Mouse (Mus musculus) CD4-positive, CD25-positive, alpha-beta regulatory T cell, adult 2 months (primary cell): ENCODE results near the gene Lrrc63.
"Not testable (repeated sequence)": the region's sequence is repeated elsewhere in the genome, so short reads cannot be mapped to it uniquely, and the experiment has no call there.

ENCODE experiments used
- DNase-seq: peaks from one replicate; pipeline ENCODE4 v3.0.0-alpha.2; 2012; ENCODE audit warnings: low read depth, low spot score

Lrrc63 gene

GRCm38 (mm10) chr14:75130501-75131318 is at the start of gene Lrrc63, which contains the start of gene Lcp1:
Lrrc63 (minus strand) TSS chr14:75130881.
Lcp1 (plus strand) TSS chr14:75131101.
- peak; percentile 74 for DNase-seq

GRCm38 (mm10) chr14:75179255-75179963 is 48.7 kb upstream of the Lrrc63 start:
- DNase-seq, result peak; percentile 95

- peak; percentile 68 for DNase-seq
Observed at GRCm38 (mm10) chr14:75178801-75179211, 48.1 kb upstream of the Lrrc63 start.

- peak; percentile 86 for DNase-seq
Observed at GRCm38 (mm10) chr14:75178384-75178793, 47.7 kb upstream of the Lrrc63 start.

GRCm38 (mm10) chr14:75177400-75177799 is 46.7 kb upstream of the Lrrc63 start:
- no peak for DNase-seq

- DNase-seq, result peak; percentile 81
Observed at GRCm38 (mm10) chr14:75176425-75177045, 45.9 kb upstream of the Lrrc63 start.

GRCm38 (mm10) chr14:75175781-75176180 is 45.1 kb upstream of the Lrrc63 start:
- DNase-seq, result no peak

- peak; percentile 57 for DNase-seq
Observed at GRCm38 (mm10) chr14:75174731-75175555, 44.3 kb upstream of the Lrrc63 start.

- no peak for DNase-seq
Observed at GRCm38 (mm10) chr14:75174296-75174695, 43.6 kb upstream of the Lrrc63 start.

GRCm38 (mm10) chr14:75170546-75170945 is 39.9 kb upstream of the Lrrc63 start:
- DNase-seq, result no peak

- DNase-seq, result no peak
Observed at GRCm38 (mm10) chr14:75168501-75168900, 37.8 kb upstream of the Lrrc63 start.

- no peak for DNase-seq
Observed at GRCm38 (mm10) chr14:75165574-75166131, 35.0 kb upstream of the Lrrc63 start.

GRCm38 (mm10) chr14:75164345-75164744 is 33.7 kb upstream of the Lrrc63 start:
- no peak for DNase-seq

- DNase-seq, result no peak
Observed at GRCm38 (mm10) chr14:75163866-75164265, 33.2 kb upstream of the Lrrc63 start.

GRCm38 (mm10) chr14:75159375-75159774 is 28.7 kb upstream of the Lrrc63 start:
- no peak for DNase-seq

- DNase-seq, result no peak
Observed at GRCm38 (mm10) chr14:75154481-75154880, 23.8 kb upstream of the Lrrc63 start.

GRCm38 (mm10) chr14:75151146-75151545 is 20.5 kb upstream of the Lrrc63 start:
- DNase-seq, result no peak

- no peak for DNase-seq
Observed at GRCm38 (mm10) chr14:75150653-75151052, 20.0 kb upstream of the Lrrc63 start.

- DNase-seq, result no peak
Observed at GRCm38 (mm10) chr14:75148229-75148628, 17.5 kb upstream of the Lrrc63 start.

GRCm38 (mm10) chr14:75147706-75148105 is 17.0 kb upstream of the Lrrc63 start:
- not testable (repeated sequence) for DNase-seq

GRCm38 (mm10) chr14:75139225-75139624 is 8.5 kb upstream of the Lrrc63 start:
- no peak for DNase-seq
